Mouse (Mus musculus): Measurements from ENCODE around the gene Ncdn.
A peak's percentile ranks its signal among the peaks of the same experiment; 100 is the strongest.

Ncdn gene

DNA sequence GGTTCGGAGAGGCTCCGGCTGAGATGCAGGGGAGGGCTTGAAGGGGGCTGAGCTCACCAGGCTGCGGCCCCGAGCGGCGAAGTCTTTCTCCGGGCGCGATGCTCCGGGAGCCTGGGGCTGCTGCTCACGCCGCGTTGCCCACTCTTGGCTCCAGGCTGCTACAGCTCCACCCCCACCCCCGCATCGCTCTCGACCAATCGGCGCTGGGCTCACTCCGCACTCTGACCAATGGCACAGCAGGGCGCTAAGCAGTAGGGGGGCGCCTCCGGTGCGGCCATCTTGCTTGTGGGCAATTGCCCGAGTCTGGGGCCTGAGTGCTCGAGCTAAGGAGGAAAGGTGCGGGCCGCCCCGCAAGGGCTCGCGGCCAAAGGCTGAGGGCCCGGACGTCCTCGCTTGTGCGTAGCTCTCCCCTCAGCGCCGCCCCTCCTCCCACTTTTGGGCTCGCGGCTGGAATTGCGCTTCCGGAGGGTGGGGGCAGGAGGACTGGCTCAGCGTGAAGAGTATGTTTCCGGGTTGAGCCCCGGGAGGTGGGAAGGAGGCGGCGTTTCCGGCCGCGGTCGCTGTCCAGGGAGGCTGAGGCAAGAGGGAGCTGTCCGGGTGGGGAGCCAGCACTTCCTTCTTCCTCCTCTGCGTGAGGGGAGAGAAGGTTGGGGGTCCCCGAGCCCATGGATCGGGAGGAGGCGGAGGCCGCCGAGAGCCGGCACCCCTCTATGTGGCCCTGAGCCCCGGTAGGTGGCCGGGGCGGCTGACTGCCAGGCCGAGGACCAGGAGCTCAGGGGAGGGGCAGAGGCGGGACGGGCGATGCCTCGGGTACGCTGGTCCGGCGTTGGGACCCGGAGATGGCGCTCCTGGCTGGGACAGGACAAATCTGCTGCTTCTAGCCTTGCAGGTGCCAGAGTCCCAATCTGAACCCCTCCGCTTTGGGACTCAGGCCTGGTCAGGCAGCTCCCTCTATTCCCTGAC lies at the start of gene Ncdn, which contains the start of gene AU040320:
Ncdn (minus strand) TSS at position 171 of the 963 bp plus-strand sequence.
AU040320 (plus strand) TSS at position 277 of the 963 bp plus-strand sequence.
- peak; percentile 96 to 97 for DNase-seq (ENCODE audit: low spot score in 2 of 2)

DNA sequence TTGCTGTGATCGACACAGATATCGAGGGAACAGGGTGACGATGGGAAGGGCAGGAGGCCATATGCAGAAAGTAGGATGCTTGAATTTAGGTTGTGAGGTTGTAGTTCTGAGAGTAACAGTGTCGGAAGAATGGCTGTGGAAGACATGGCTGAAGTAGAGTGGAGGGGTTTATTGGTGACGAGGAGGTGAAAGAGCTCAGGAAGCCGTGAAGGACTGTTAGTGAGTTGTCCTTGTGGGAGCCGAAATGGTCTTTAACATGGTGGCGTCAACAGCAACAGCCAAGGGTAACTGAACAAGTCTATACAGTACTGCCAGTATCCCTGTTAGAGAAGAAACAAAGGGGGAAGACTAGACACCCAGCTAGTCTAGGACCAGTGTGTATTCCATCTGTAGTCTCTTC lies 48.9 kb upstream of the Ncdn start:
- no peak for DNase-seq (ENCODE audit: low spot score in 2 of 2)

DNA sequence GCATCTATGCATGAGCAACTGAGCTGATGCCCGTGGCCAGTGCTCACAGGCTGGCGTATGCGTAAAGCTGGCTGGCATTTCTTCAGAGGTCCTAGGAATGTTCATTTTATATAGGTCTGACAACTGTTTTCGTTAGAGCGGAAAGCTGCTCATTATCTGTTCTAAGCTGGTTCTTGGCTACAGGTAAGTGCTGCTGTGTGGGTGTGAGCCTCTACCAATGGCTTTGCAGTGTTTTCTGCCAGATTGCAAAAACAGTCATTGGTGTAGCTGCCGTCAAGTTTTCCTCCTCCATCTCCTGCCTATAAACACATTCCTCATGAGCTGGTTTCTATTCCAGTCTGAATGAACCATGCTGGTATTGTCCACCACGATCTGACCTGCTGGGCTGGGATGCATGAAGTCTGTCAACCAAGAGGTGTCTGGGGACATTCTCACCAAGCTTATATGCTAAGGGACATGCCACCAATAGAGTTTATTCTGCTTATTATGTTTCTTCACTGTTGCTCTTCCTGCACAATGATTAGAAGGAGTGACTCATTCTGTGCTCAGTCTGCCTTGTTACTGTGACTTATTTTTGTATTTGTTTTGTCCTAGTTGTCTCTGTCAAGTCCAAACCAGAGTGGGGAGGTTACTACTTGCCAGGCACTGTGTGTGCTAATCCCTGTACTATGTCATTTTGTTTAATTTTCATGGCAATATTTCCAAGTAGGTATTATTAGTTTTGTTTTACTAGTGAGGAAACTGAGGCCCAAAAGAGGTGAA lies 39.3 kb upstream of the Ncdn start:
- no peak for DNase-seq (ENCODE audit: low spot score in 2 of 2)

DNA sequence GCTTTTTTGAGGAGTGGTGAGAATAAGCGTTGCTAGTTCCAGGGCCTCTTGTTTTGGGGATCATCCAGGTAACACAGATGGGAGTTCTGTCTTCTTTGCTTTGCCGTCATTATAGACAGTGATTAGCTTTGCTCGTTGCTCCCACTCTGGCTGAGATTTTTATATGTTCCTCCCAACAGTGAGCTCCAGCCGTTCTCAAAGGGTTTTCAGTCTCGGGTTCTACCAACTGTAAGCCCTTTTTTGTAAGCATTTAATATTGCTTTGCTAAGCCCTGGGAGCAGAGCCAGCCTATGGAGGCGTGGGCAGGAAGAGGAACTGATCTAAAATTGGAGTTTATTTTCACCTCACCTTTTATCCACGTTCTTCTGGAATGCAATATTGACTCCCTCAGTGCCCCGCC lies 29.8 kb upstream of the Ncdn start:
- DNase-seq (ENCODE audit: low spot score in 2 of 2), result no peak

DNA sequence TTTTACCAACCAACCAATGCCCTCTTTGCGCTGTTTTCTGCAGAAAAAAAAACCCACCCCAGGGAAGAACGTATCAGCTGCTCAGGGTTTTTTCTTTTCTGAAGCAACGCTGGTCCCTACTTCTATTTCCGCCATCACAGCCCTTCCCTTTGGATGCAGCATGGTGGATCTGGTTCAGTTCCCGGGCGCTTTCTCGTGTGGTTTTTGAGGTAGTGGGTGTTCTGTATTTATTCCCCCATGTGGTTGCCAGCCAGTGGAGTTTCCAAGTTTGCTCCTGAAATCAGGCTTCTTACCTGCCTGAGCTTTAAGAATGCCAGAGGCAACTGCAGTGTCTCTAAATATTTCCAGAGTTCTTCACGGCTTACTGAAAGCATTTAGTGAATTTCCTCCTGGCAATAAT lies 29.3 kb upstream of the Ncdn start:
- DNase-seq (ENCODE audit: low spot score in 2 of 2), result no peak

DNA sequence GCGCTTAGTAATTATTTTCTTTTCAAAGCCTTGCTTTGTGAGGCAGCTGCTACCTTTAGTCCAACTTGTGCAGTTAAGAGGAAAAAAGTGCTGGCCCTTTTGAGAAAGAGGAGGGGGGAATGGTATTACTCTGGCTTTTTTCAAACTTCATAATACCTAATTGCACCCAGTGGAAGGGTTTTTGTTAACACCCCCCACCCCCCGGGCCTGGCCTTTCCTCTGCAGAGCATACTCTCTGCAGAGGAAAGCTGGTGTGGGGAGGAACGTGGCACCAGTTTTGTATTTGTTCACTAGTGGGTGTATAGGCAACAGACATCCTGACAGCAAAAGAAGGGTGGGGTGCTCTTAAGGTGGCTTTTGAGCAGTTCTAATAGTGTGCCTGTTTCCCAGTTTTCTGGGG lies 28.6 kb upstream of the Ncdn start:
- no peak for DNase-seq (ENCODE audit: low spot score in 2 of 2)

DNA sequence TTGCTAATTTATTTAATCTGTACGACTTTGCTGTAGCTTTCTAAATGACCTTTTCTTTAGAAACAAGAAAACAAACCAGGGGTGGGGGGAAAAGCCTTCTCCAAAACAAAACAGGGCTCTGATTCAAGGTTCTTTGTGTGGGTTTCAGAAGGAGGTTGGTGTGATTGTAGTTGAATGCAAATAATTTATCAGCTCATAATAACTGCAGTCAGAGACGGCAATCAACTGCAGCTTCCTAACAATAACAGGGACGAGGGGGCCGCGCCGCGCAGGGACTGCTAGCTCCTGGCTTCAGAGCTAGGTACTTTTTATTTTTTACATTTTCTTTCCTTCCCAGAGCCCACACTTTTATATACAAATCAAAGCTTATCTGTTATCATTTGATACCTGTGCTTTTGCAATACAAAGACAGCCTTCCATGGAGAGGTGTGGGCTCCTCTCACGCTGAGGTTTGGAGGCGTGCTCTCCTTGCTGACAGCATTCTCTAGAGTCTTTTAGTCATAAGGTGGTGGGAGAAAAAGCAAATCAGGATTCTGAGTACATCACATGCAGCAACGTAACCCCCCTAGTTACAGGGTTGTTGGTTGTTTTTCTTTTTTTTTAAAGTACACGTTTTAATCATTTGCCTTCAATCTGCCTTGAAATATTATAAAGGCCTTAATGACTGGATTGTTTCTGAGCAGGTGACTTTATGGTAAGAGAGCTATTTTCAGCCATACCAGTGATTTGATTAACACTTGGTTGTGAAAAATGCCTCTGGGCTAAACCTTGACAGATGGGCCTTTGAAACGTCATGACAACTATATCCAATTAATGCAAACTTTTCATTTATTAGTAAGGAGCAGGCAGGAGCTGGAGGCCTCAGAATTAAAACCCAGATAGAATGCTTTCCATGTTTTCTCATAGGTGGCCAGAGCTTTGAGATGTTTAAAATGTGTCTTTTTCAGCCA lies 26.9 kb upstream of the Ncdn start:
- no peak for DNase-seq (ENCODE audit: low spot score in 2 of 2)

DNA sequence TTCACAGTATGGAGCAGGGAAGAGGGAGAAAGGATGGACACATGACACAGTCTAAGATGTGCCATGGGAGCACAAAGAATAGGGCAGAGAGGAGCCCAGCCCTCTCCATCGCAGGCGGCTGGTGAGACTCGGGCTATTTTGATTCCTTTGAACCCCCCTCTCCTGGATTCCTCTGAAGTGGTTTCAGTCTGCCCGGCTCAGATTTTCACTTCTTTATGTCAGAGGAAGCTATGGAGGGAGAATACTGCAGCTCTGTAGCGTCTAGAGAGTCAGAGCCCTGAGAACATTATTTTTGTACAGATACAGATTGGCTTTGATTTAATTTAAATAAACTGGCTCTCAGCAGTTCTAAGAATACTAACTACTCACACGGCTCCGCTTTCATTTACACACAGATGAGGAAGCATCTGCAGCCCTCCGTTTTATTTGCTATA lies 25.9 kb upstream of the Ncdn start:
- DNase-seq (ENCODE audit: low spot score in 2 of 2), result no peak

DNA sequence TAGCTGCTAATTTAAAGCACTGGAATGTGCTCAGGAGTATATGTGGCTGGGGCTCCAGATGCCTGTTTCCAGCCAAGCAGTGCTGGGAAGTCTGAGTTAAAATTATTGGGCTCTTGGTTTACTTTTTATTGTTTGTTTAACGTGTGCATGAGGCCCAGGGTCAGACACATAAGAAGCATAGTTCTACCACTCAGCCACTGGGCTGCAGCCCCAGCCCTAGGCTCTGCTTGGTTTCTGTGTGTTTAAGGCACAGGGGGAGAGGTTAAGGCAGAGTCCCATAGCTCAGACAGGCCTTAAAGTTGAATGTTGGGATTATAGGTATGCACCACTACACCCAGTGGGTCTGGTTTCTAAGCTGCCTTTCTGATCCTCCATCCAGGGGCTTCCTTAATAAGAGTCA lies 21.9 kb upstream of the Ncdn start:
- DNase-seq (ENCODE audit: low spot score in 2 of 2), result no peak

DNA sequence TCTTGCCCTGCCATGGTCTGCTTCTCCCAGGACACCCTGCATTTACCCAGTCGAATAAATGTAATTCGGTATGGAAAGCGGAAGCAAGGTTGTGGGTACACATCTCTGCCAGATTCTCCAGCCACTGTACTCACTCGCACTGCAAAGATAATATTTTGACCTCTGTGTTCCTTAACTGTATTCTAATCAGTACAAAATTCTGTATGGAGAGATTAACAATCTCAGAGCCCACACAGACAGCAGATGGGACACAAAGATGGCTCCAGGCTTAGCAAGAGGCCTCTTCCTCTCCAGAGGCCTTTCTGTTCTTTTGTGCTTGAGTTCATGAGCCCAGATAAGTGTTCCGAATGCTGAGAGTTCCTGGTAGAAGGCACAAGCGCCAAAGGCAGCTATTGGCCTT lies 20.6 kb upstream of the Ncdn start:
- no peak for DNase-seq (ENCODE audit: low spot score in 2 of 2)

DNA sequence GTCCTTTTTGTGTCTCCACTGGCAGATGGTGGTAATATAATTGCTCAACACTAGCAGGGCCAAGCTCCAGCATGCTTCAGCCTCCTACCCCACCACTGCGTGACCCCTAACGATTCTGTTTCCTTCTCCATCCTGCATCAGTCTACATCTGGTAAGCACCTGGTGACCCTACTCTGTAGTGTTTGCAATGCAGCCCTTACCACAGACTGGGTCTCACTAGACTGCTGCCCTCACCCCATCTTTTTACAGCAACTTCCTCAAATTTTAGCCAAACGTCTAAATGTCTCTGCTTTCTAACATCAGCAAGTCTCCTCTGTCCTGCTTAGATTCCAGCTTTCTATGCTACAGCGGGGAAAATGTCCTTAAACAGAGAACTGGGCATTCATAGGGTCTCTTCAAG lies 17.6 kb upstream of the Ncdn start:
- no peak for DNase-seq (ENCODE audit: low spot score in 2 of 2)

DNA sequence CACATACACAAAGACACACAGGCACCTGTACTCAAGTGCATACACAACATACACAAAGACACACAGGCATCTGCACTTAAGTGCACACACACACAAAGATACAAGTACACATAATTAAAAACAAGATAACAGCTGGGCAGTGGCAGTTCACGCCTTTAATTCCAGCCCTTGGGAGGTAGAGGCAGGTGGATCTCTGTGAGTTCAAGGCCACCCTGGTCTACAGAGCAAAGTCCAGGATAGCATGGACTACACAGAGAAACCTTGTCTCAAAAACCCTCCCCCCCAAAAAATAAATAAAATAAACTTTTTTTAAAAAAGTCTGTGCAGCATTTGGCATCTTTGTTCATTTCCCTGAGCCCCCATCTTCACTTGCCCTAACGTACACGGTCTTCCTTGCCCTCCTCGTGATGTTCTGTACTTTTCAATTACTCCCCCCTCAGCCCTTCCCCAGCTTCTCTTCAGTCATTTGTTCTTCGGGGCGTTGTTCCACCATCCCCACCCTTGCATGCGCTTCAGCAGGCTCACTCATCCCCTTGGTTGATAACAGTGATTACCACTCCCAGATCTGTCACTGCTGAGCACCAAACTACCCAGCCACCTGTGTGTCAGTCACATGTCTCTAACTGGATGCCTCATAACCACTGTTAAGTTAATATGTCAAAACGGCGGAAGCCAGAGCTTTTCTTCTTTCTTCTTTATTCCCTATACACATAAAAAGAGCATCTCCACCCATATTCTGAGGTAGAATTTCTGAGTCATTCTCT lies 16.7 kb upstream of the Ncdn start:
- no peak for DNase-seq (ENCODE audit: low spot score in 2 of 2)

DNA sequence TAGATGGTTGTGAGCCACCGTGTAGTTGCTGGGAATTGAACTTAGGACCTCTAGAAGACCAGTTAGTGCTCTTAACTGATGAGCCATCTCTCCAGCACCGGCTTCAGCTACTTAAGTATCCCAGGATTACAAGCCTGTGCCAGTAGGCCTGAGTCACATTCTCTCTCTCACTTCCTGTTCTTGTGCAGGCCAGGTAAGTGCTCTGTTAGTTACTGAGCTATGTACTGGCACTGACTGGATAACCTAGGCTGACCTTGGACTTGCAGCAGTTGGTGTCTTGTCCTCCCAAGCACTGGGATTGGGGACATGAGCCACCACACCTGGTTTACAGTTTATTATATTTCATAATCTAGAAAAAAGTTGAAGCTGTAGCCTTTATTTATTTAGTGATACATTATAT lies 10.2 kb upstream of the Ncdn start:
- DNase-seq (ENCODE audit: low spot score in 2 of 2), result no peak

DNA sequence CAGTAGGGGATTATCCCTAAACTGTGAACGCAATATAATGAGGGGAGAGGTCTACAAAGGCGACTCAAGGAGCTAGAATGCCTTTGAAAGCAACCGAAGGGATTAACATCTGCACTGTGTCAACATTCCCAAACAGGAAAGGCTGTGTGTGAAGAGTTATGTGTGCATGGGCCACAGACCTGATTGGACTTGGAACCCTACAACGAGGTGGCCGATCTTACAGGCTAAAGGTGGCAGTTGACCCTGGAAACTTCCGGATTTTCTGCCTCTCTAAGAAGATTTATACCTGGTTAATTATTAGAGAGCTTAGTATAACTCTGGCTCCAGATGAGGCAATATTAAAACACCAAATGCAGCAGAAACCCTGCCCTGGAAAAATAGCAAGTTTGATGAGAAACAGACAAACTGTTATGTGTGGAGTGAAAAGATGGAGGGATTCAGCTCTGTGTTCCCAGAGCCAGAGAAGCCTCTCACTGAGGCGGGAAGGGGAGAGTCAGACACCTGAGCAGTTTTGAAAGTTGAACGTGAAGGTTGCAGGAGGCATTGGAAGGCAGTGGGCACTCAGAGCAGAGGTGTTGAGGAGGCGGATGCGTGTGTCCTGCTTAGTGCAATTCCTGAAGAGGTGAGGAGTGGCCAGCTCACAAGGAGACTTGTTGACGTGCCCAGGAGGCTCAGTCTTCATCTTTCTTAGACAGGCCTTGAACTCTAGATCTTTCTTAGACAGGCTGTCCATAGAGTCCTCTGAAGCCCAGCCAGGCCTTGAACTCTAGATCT lies 9.5 kb upstream of the Ncdn start:
- DNase-seq (ENCODE audit: low spot score in 2 of 2), result no peak

DNA sequence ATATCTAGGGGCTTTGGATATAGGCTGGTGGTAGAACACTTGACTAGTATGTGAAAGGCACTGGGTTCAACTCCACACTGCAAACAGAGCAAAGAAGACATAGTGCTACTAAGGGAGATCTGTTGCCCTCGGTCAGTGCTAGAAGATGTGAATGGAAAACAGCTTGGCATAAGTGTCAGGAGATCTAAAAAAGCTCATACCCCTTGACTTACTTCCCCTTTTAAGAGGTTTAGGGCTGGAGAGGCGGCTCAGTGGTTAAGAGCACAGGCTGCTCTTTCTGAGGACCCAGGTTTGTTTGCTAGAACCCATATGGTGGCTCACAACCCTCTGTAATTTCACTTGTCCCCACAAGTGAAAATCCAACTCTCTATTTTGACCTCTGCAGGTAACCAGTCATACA lies 6.2 kb upstream of the Ncdn start:
- no peak for DNase-seq (ENCODE audit: low spot score in 2 of 2)

DNA sequence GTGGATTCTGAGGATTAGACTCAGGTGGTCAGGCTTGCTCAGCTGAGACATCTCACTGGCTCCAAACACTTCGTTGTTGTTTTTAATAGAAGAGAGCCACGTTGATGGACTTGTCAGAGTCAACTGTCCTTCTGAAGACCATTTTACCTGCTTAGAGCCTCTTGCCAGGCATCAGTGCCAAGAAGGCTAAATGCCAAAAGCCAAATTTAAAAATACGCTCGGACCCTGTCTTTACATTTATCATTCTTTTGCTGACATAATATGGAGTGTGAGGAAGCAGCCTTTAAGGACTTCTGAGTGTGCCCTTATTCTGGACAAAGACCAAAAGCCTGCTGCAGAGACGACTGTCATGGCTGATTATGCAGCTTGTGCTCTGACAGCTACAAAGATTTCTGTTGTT lies 5.1 kb upstream of the Ncdn start:
- DNase-seq (ENCODE audit: low spot score in 2 of 2), result no peak

DNA sequence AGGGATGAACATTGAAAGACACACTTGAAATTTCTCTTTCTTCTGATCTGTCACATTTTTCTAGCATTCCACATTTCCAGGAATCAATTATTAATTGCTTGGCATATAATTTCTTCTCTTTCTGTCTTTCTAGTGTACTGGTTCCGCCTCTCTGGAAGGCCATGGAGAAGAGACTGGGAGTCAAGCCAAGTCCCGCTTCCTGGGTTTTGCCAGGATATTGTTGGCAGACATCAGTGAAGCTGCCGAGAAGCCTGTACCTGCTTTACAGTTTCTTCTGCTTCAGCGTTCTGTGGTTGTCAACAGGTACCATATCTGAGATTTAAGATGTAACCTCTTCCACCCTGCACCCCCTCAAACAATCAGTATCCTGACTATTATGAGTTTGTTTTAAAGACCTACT lies 3.5 kb upstream of the Ncdn start:
- no peak for DNase-seq (ENCODE audit: low spot score in 2 of 2)

DNA sequence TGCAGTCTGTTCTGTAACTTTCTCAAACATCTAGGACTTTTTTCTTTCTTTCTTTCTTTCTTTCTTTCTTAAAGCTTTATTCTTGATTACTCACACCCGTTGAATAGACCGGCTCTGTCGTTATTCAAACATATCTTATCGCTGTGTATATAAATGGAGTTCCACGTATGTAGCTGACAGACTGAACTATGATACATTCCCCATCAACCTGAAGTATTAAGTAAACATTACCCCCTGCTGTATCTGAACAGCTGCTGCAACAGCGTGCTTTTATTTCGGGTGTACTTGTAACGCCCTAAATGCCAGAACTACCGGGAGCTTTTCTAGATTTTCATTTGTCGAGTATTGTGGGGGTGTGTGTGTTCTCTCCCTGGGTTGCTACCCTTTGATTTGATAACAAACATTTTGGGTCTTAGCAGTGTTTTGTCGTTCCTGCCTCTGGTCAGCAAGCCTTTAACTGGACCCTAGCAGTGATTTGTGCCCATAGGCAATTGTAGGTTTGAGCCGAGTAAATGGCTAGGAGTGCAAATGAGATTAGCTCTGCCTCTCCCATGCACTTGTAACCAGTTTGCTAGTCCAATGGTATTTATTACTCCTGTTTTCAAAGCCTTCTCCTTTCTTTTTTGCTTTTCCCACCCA lies 1.6 kb upstream of the Ncdn start:
- DNase-seq (ENCODE audit: low spot score in 2 of 2), result no peak

DNA sequence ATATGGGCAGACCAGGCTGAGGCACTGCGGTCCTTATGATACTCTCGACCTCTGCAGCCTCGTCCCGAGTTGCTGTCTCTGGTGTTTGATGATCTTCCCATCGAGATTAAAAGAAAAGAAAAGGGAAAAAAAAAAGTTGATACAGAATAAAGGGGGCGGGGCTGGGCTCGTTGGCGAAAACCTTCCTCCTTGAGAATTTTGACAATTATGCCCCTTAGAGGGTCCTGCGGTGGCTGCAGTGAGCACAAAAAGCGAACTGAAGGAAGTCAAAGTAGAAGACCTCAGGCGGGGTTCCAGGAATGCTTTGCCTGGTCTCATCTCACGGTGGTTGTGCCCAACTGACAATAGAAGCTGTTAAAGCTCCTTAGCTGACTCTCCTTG lies 983 bp upstream of the Ncdn start:
- DNase-seq (ENCODE audit: low spot score in 2 of 2), result no peak

Data from heart, adult 9 months (tissue).